Mouse (Mus musculus) adrenal gland, postnatal 10 days (tissue): ENCODE measurements around the gene Pxdn. TPM values are rescaled to one million over a fixed set of nuclear protein-coding genes. Genes with fewer than 3 reads are reported as not detected.

ENCODE experiments used
- DNase-seq: peaks from one replicate; pipeline ENCODE4 v3.0.0; 2021; ENCODE audit warnings: mixed read lengths
- long read RNA-seq, 2 experiments: library from polyadenylated mRNA; stranded (forward); transcript quantifications; one replicate each; pipeline ENCODE4 v2.0.0; 2021
- total RNA-seq, 2 experiments: library from RNA; stranded (reverse); gene quantifications; 2 replicates each; pipeline ENCODE4 v1.2.3; 2021

The Pxdn gene
- 100 to 1,000 TPM in 1 of 2 experiments, 10 to 100 TPM in 1; 92.0 to 121 TPM for total RNA-seq
- long read RNA-seq, experiment 1, full-length matches to known transcripts = 2 of 12 reads
- long read RNA-seq, experiment 1, partial matches to known transcripts = 5 of 12 reads
- long read RNA-seq, experiment 1, other reads (novel, unspliced or antisense) = 5 of 12 reads
- long read RNA-seq, experiment 2, full-length matches to known transcripts = 11 of 26 reads
- long read RNA-seq, experiment 2, partial matches to known transcripts = 5 of 26 reads
- long read RNA-seq, experiment 2, other reads (novel, unspliced or antisense) = 10 of 26 reads

GRCm38 (mm10) chr12:29937308-29937707 lies at the start of gene Pxdn:
Gene Pxdn (plus strand): TSS chr12:29937608.
- no peak for DNase-seq

GRCm38 (mm10) chr12:29894669-29895068 lies 42.7 kb upstream of the Pxdn start:
- peak; percentile 56 for DNase-seq

GRCm38 (mm10) chr12:29897533-29898085 lies 39.8 kb upstream of the Pxdn start:
- DNase-seq = no peak

- DNase-seq = peak; percentile 19
Measured at GRCm38 (mm10) chr12:29904101-29904874, 33.1 kb upstream of the Pxdn start.

- DNase-seq = peak; percentile 73
Measured at GRCm38 (mm10) chr12:29907056-29907455, 30.4 kb upstream of the Pxdn start.

GRCm38 (mm10) chr12:29916139-29916538 lies 21.3 kb upstream of the Pxdn start:
- no peak for DNase-seq

- no peak for DNase-seq
Measured at GRCm38 (mm10) chr12:29916807-29917206, 20.6 kb upstream of the Pxdn start.

- DNase-seq = no peak
Measured at GRCm38 (mm10) chr12:29920298-29920697, 17.1 kb upstream of the Pxdn start.

- DNase-seq = peak; percentile 32
Measured at GRCm38 (mm10) chr12:29921481-29921880, 15.9 kb upstream of the Pxdn start.

- peak; percentile 84 for DNase-seq
Measured at GRCm38 (mm10) chr12:29926896-29927295, 10.5 kb upstream of the Pxdn start.

GRCm38 (mm10) chr12:29930591-29930990 lies 6.8 kb upstream of the Pxdn start:
- no peak for DNase-seq

- no peak for DNase-seq
Measured at GRCm38 (mm10) chr12:29932951-29933350, 4.5 kb upstream of the Pxdn start.

GRCm38 (mm10) chr12:29933501-29933900 lies 3.9 kb upstream of the Pxdn start:
- DNase-seq = no peak

GRCm38 (mm10) chr12:29934120-29934581 lies 3.3 kb upstream of the Pxdn start:
- DNase-seq = peak; percentile 26

GRCm38 (mm10) chr12:29937851-29938375 lies 505 bp downstream of the Pxdn start:
- DNase-seq = peak; percentile 84

GRCm38 (mm10) chr12:29938376-29939041 lies 1.1 kb downstream of the Pxdn start:
- DNase-seq = peak; percentile 82

GRCm38 (mm10) chr12:29939261-29939671 lies 1.9 kb downstream of the Pxdn start:
- DNase-seq = peak; percentile 24

GRCm38 (mm10) chr12:29942435-29942834 lies 5.0 kb downstream of the Pxdn start:
- no peak for DNase-seq

- no peak for DNase-seq
Measured at GRCm38 (mm10) chr12:29944650-29945049, 7.2 kb downstream of the Pxdn start.

GRCm38 (mm10) chr12:29945182-29945743 lies 7.9 kb downstream of the Pxdn start:
- DNase-seq = no peak

- no peak for DNase-seq
Measured at GRCm38 (mm10) chr12:29951043-29951442, 13.6 kb downstream of the Pxdn start.

GRCm38 (mm10) chr12:29951485-29951884 lies 14.1 kb downstream of the Pxdn start:
- DNase-seq = no peak
